Mouse (Mus musculus): ENCODE data around the gene Zscan22. TPM values are rescaled to one million over a fixed set of nuclear protein-coding genes. Genes with fewer than 3 reads are reported as not detected.
"Not testable (repeated sequence)": the region's sequence is repeated elsewhere in the genome, so short reads cannot be mapped to it uniquely, and the experiment has no call there.

Zscan22 gene
- polyA plus RNA-seq, 1 experiment from 2014 or later, result 13.3 TPM

- no peak overlapping the region for H3K4me3 ChIP-seq (replicated peaks)
- H3K4me2 ChIP-seq, result no peak overlapping the region
- H3K9me3 ChIP-seq, result no peaks in the 10 kb centered on the region
- H3K4me1 ChIP-seq, result no peaks in the 10 kb centered on the region
- 93% methylated on average over 1 of the region's 1 CpGs for WGBS
- no peaks in the 10 kb centered on the region for H3K27me3 ChIP-seq (replicated peaks)
- ATAC-seq (ENCODE audit: insufficient read depth, low FRiP score, low read depth), result no peak
- no peak overlapping the region for H3K9ac ChIP-seq
- H3K36me3 ChIP-seq, result peaks cover 29% of the 10 kb centered on the region
- no peak overlapping the region for H3K27ac ChIP-seq
Measured at GRCm38 (mm10) chr7:12905146-12905545, 7.5 kb downstream of the Zscan22 start.

DNA sequence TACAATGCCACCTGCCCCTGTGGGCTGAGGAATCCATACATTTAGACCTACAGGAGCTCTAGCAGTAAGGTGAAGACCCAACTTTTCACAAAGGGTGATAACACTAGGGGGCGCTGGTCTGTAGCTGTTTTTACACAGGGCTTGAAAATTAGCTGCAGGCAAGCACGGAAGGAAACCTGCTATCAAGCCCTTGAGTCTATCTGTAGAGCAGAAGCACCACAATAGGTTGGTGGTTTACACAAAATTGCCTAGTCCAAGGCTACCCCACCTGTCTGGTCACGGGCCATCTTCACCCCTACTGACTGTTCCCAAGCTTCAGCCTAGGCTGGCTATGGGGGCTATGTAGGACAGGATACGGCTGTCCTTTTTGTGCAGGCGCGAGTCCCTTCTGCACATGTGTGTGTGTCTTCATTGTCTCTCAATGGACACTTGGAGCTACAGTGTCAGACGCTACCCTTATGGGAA lies 11.9 kb downstream of the Zscan22 start:
- Histone ChIP-seq H3K9ac (no peak overlapping the region), H3K36me3 (peaks cover 29% of the 10 kb centered on the region), H3K4me2 (peak overlapping the region; percentile 67), H3K9me3 (no peaks in the 10 kb centered on the region), H3K4me3 (replicated peaks) (peak overlapping the region; percentile 53), H3K4me1 (no peaks in the 10 kb centered on the region), H3K27me3 (replicated peaks) (no peaks in the 10 kb centered on the region), H3K27ac (peak overlapping the region; percentile 92)
- peak; percentile 13; the same call in 1 of the 2 replicates for ATAC-seq (ENCODE audit: insufficient read depth, low FRiP score, low read depth)
- WGBS, result 40% methylated on average over 7 of the region's 7 CpGs

- Histone ChIP-seq H3K27me3 (replicated peaks) (no peaks in the 10 kb centered on the region), H3K4me1 (no peaks in the 10 kb centered on the region), H3K9me3 (no peaks in the 10 kb centered on the region), H3K36me3 (peaks cover 29% of the 10 kb centered on the region), H3K27ac (peak overlapping the region; percentile 92), H3K4me3 (replicated peaks) (peak overlapping the region; percentile 53), H3K9ac (peak overlapping the region; percentile 29; the same call in 1 of the 2 replicates), H3K4me2 (peak overlapping the region; percentile 67)
- ATAC-seq (ENCODE audit: insufficient read depth, low FRiP score, low read depth), result peak; percentile 74
- 7% methylated on average over 19 of the region's 19 CpGs for WGBS
Measured at GRCm38 (mm10) chr7:12910181-12910668, 12.6 kb downstream of the Zscan22 start.

- no peaks in the 10 kb centered on the region for H3K9me3 ChIP-seq
- ATAC-seq (ENCODE audit: insufficient read depth, low FRiP score, low read depth), result no peak
Measured at GRCm38 (mm10) chr7:12913556-12913955, 15.9 kb downstream of the Zscan22 start.

DNA sequence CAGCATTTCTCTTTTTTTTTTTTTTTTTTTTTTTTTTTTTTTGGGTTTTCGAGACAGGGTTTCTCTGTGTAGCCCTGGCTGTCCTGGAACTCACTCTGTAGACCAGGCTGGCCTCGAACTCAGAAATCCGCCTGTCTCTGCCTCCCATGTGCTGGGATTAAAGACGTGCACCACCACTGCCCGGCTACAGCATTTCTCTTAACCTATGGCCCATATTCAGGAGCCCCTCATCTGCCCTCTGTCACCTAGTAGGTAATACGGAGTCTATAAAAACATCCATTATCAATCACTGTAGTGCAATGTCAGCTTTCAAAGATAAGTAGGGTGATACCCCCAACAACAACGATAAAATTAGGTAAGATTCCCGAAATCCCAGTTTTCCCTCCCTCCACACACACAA lies 22.9 kb downstream of the Zscan22 start:
- Histone ChIP-seq H3K36me3 (peaks cover 18% of the 10 kb centered on the region), H3K4me1 (peaks cover 12% of the 10 kb centered on the region; the same call in 1 of the 2 replicates)
- not testable (repeated sequence) for H3K4me2 ChIP-seq; H3K9ac ChIP-seq; H3K9me3 ChIP-seq; ATAC-seq (ENCODE audit: insufficient read depth, low FRiP score, low read depth); H3K27ac ChIP-seq; H3K27me3 ChIP-seq (replicated peaks); H3K4me3 ChIP-seq (replicated peaks)
- WGBS, result 75% methylated on average over 7 of the region's 8 CpGs

More at GRCm38 (mm10) chr7:12913556-12913955, 15.9 kb downstream of the Zscan22 start:
- Histone ChIP-seq H3K9ac (no peak overlapping the region), H3K36me3 (peaks cover 7% of the 10 kb centered on the region; the same call in 1 of the 2 replicates), H3K27me3 (replicated peaks) (no peaks in the 10 kb centered on the region), H3K4me1 (no peaks in the 10 kb centered on the region), H3K4me3 (replicated peaks) (no peak overlapping the region), H3K27ac (no peak overlapping the region), H3K4me2 (no peak overlapping the region)

DNA sequence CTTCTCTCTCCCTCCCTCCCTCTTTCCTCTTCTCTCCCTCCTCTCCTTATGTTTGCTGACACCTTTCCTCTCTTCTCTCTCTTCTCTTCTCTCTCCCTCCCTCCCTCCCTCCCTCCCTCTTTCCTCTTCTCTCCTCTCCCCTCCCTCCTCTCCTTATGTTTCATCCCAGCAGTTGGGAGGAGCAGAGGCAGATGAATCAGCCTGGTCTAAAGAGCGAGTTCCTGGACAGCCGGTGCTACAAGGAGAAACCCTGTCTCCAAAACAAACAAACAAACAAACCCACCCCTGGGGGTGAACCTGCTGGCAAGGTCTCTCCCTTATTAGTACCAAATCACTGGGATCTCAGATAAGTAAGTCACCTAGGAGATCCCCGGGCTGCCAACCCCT lies 23.7 kb downstream of the Zscan22 start:
- ATAC-seq (ENCODE audit: insufficient read depth, low FRiP score, low read depth), result no peak
- WGBS, result 0% methylated on average over 3 of the region's 3 CpGs
- no peaks in the 10 kb centered on the region for H3K27me3 ChIP-seq (replicated peaks)

GRCm38 (mm10) chr7:12921705-12922465 lies 24.3 kb downstream of the Zscan22 start, which contains the start of gene Rps5:
Gene Rps5 (plus strand): TSS chr7:12922290.
- Histone ChIP-seq H3K27me3 (replicated peaks) (no peaks in the 10 kb centered on the region), H3K4me3 (replicated peaks) (peak within 1 kb of the TSS; percentile 87), H3K9ac (peak within 1 kb of the TSS; percentile 77), H3K4me2 (peak within 1 kb of the TSS; percentile 75), H3K36me3 (peaks cover 30% of the 10 kb centered on the region), H3K27ac (peak within 1 kb of the TSS; percentile 98), H3K4me1 (peaks cover 12% of the 10 kb centered on the region; the same call in 1 of the 2 replicates), H3K9me3 (no peaks in the 10 kb centered on the region)
- peak; percentile 98 for ATAC-seq (ENCODE audit: insufficient read depth, low FRiP score, low read depth)
- WGBS, result under 1% methylated on average over 55 of the region's 55 CpGs

More for the DNA sequence above, 23.7 kb downstream of the Zscan22 start:
- peaks cover 27% of the 10 kb centered on the region for H3K36me3 ChIP-seq
- peaks cover 12% of the 10 kb centered on the region; the same call in 1 of the 2 replicates for H3K4me1 ChIP-seq
- H3K4me2 ChIP-seq, result peak overlapping the region; percentile 68
- no peaks in the 10 kb centered on the region for H3K9me3 ChIP-seq
- peak overlapping the region; percentile 87 for H3K4me3 ChIP-seq (replicated peaks)
- peak overlapping the region; percentile 60 for H3K9ac ChIP-seq
- H3K27ac ChIP-seq, result peak overlapping the region; percentile 98

DNA sequence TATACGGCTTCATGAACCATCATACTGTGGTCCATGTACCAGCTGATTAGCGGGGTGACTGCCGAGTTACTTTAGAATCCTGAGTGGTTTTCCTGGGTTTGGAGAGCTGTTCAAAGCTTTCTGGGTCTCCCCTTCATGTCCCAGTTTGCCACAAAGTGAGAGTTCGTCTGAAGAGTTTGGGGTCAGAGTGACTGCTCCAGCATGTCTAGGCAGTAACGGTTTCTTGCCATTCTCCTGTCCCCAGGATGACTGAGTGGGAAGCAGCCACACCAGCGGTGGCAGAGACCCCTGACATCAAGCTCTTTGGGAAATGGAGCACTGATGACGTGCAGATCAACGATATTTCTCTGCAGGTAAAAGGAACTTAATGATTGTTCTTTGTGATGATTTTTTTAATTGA lies 25.1 kb downstream of the Zscan22 start:
- H3K27ac ChIP-seq, result 0 out of 2 replicates have a peak overlapping the region, but pooled peaks have one; percentile 50

DNA sequence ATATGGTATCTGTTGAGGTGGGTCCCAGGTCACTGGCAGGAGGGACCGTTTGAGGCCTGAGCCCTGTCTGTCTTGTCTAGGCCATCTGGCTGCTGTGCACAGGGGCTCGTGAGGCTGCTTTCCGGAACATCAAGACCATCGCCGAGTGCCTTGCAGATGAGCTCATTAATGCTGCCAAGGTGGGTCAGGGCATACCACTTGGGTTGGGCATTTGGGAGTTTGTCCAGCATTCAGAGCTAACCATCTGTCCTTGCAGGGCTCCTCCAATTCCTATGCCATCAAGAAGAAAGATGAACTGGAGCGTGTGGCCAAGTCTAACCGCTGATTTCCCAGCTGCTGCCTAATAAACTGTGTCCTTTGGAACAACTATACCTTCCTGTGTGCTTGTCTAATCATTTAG lies 28.7 kb downstream of the Zscan22 start:
- Histone ChIP-seq H3K9ac (no peak overlapping the region), H3K27me3 (replicated peaks) (0 out of 2 replicates have a peak, but pooled peaks cover 6% of the 10 kb centered on the region), H3K4me1 (peaks cover 25% of the 10 kb centered on the region; the same call in 1 of the 2 replicates), H3K9me3 (no peaks in the 10 kb centered on the region), H3K4me3 (replicated peaks) (no peak overlapping the region), H3K36me3 (peaks cover 30% of the 10 kb centered on the region), H3K27ac (no peak overlapping the region), H3K4me2 (no peak overlapping the region)
- ATAC-seq (ENCODE audit: insufficient read depth, low FRiP score, low read depth), result no peak
- WGBS, result 82% methylated on average over 7 of the region's 7 CpGs

More for the DNA sequence above, 25.1 kb downstream of the Zscan22 start:
- Histone ChIP-seq H3K4me1 (peaks cover 17% of the 10 kb centered on the region; the same call in 1 of the 2 replicates), H3K4me3 (replicated peaks) (peak overlapping the region; percentile 87), H3K9me3 (no peaks in the 10 kb centered on the region), H3K27me3 (replicated peaks) (no peaks in the 10 kb centered on the region), H3K4me2 (peak overlapping the region; percentile 75), H3K9ac (peak overlapping the region; percentile 77), H3K36me3 (peaks cover 30% of the 10 kb centered on the region)
- ATAC-seq (ENCODE audit: insufficient read depth, low FRiP score, low read depth), result no peak
- 1% methylated on average over 8 of the region's 8 CpGs for WGBS

DNA sequence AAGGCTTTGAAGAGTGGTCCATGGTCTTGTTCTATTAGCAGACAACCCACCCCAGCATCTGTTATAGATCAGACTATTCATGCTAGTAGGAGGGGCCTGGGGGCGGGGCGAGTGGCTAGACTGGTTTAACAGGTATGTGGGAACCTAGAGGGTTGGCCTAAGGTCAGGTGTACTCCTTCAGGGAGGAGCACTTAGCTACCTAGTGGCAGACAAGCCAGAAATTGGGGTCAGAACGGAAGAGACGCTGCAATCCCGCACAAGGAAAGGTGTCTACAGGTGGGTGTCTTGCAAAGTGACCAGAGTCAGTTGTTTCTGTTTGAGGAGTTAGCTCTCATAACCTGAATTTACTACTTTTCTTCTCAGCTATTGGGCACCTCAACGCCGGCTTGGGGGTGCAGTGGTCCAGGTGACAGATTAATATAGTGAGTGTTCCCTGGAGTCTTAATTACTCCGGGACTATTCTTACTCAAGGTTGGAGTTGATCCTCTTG lies 29.6 kb downstream of the Zscan22 start, which contains the start of gene Rnf225:
Gene Rnf225, plus strand, starts transcription at position 226 of the 490 bp plus-strand sequence.
- ATAC-seq (ENCODE audit: insufficient read depth, low FRiP score, low read depth), result peak; percentile 84
- H3K36me3 ChIP-seq, result peaks cover 30% of the 10 kb centered on the region
- H3K9me3 ChIP-seq, result no peaks in the 10 kb centered on the region
- peak within 1 kb of the TSS; percentile 78 for H3K4me2 ChIP-seq
- no peak within 1 kb of the TSS for H3K27ac ChIP-seq
- peaks cover 25% of the 10 kb centered on the region; the same call in 1 of the 2 replicates for H3K4me1 ChIP-seq
- WGBS, result 27% methylated on average over 8 of the region's 8 CpGs
- H3K4me3 ChIP-seq (replicated peaks), result peak within 1 kb of the TSS; percentile 39
- H3K9ac ChIP-seq, result 0 out of 2 replicates have a peak within 1 kb of the TSS, but pooled peaks have one; percentile 6
- 0 out of 2 replicates have a peak, but pooled peaks cover 6% of the 10 kb centered on the region for H3K27me3 ChIP-seq (replicated peaks)

DNA sequence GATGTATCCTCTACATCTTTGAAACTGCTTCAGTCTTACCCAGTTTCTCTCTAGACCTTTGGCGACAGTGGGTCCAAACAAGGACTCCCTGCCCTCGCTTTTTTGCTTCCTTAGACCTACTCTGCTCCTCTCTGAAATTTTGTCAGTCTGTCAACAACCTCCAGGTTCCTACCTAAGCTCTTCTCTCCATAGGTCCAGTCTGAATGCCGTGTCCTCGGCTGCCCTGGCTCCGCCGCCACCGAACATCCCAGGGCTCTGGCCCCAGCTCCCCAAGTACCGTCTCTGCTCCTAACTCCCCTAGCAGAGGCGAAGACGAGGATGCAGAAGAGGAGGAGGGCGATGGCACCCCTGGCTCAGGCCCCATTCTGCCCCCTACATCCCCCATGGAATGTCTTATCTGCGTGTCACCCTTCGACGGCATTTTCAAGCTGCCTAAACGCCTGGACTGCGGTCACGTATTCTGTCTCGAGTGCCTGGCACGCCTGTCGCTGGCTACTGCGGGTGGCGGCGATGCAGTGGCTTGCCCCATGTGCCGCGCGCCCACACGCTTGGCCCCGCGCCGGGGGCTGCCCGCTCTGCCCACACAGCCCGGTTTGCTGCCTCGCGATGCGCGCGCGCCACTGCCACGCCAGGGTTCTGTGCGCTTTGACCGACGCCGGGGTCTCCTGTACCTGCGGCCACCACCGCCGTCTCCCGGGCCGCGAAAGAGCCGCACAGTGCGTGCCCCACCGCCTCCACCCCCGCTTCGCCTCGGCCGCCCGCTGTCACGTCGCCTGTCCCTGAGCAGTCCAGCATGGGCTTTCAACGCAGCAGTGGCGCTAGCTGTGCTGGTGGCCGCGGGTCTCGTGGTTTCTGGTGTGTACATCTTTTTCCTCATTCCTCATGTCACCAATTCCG lies 30.3 kb downstream of the Zscan22 start:
- 5% methylated on average over 65 of the region's 65 CpGs for WGBS
- Histone ChIP-seq H3K9ac (0 out of 2 replicates have a peak overlapping the region, but pooled peaks have one; percentile 12), H3K9me3 (no peaks in the 10 kb centered on the region), H3K4me1 (peaks cover 23% of the 10 kb centered on the region; the same call in 1 of the 2 replicates), H3K4me2 (peak overlapping the region; percentile 78), H3K27ac (no peak overlapping the region), H3K36me3 (peaks cover 30% of the 10 kb centered on the region), H3K4me3 (replicated peaks) (peak overlapping the region; percentile 39), H3K27me3 (replicated peaks) (0 out of 2 replicates have a peak, but pooled peaks cover 6% of the 10 kb centered on the region)
- 0 out of 2 replicates have a peak, but pooled peaks have one; percentile 11 for ATAC-seq (ENCODE audit: insufficient read depth, low FRiP score, low read depth)
